Mouse (Mus musculus) right cerebral cortex, adult 2 months (tissue): ENCODE data around the gene Wwox.

Experiments
- DNase-seq, 2 experiments: peaks; one replicate each; pipeline ENCODE4 v3.0.0; 2021 to 2022; ENCODE audit warnings: low spot score in 2 of 2

Gene Wwox

DNA sequence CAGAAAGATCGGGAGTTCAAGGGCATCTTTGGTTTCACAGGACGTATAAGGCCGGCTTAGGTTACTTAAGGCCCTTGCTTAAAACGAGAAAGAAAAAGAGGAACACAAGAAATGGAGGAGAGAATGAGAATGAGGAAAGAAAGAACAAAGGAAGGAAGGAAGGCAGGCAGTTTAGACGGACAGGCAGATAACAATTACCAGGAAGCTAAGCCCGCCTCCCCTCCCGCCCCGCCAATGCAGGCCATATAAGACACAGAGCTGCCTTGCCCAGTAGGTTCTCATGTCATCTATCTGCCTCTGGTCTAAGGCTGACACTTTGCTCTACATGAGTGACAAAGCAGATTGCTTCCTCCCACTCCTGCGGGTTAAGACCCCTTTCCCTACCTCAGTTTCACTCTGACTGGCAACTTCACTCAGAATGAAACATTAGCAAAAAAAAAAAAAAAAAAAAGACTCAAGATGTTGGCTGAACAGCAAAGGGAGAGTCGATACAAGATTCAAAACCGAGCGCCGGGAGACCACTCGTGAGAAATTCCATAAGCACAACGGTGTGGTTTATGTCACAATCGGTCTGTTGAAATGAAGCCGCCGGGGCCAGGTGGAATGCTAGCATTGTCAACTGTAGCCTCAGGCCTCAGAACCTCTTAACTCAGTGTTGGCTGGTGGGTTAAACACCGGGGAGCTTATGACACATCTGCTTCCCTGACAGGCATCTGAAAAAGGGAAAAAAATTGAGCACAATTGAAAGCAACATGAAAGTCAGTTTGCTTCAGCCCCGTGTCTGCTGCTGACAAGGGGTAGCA lies 787.5 kb downstream of the Wwox start:
- no peak for DNase-seq

DNA sequence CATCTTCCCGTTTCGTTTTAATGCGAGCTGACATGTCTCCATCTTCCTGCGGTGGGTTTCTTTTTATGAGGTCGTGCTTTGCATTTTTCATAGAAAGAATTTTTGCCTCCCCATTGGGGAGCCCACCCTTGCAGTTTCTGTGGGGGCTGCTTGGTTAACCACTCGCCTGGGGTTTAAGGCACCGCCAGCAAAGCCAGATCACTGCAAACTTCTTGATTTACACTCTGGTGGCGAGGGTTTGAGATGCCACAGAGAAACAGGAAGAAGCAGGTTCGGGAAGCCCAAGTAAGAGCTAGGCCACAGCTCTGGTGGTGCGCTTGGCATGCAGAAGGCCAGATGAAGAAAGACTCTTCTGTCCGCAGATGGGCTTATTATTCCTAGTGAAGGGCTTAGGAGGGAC lies 789.4 kb downstream of the Wwox start:
- DNase-seq = no peak

DNA sequence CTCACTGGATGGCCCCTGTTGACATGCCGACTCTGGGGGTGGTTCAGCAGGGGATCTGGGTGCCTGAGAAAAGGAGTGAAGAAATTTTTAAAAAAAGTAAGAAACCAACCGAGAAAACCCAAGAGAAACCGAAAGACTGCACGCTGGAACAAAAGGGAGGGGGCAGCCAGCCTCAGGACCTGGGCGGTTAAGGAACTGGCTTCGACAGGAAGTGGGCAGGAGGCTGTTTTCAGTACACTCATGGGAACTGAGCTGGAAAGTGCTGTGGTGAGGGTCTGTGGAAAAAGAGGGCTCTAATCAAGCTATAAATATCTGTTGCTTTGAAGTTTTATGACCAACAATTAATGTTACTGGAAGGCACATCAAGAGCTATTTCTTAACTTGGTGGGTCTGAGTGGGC lies 794.6 kb downstream of the Wwox start:
- DNase-seq = no peak

DNA sequence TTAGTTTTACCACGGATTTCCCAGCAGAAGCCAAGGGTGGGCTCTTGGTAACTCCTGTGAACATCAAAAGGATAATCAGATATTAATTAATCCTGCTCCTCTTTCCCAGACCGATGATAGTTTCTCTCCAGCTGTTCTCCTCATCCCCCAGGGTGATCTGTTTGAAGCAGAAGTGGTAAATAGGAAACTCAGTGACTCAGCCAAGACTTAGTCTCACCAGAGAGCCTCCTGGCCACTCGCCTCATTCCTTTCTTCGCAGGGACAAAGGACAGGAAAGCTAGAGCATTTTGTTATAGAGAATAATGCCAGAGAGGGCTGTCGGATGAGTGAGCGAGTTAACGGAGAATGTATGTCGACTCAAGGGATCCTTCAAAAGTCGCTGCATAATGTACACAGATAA lies 798.1 kb downstream of the Wwox start:
- DNase-seq = no peak

DNA sequence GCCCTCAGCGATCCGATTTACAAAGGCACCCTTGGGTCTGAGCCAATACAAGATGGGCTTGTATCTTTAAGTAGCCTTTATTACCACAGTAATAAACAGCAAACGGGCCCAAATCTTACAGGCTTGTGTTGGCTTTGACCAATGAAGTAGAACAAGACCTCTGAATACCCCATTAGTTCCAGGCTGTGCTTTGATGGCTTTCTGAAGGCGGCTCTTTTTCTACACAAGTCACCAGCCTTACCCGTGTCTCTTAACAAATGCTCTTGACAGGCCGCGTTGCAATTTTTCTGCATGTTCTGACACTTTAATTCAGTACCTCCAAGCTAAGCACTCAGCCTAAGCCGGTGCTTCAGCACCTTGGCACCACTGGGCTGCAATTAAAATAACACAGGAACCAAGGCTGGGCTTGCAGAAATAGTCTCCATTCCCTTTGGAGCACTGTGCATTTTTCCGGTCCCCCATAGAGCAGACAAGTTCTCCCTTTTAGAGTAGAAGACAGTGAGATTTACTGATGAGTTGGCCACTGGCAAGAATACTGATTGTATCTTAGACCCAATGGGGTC lies 804.1 kb downstream of the Wwox start:
- no peak for DNase-seq

DNA sequence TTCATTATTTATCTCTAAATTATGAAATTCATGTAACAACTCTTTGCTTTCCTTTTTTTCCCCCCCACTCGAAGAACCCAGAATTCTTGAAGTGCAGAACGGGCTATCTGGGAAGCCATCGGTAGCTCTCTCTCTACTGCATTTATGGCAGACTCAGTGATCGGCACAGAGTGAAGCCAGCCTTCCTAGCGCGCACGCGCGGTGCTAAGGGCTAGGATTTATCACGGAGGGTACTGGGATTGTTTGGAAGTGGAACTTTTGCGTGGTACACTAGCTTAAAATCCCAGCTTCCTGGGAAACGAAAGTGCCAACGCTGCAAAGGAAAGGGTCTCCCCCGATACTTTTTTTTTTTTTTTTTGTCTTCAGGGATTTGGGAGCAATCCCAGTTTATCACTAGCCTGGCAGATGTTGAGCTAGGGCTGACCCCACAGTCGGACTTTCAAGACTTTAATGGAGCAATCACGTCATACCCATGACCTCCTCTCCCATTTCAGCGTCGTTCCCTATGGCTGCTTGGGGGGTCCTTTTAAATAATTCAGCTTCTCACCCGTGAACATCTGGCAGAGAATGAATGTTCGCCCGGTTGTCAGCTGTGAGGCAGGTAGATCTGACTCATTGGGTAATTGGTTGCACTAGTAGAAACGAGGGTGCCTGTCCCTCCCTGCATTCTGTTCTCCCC lies 810.4 kb downstream of the Wwox start:
- peak; percentile 14 to 25 for DNase-seq

DNA sequence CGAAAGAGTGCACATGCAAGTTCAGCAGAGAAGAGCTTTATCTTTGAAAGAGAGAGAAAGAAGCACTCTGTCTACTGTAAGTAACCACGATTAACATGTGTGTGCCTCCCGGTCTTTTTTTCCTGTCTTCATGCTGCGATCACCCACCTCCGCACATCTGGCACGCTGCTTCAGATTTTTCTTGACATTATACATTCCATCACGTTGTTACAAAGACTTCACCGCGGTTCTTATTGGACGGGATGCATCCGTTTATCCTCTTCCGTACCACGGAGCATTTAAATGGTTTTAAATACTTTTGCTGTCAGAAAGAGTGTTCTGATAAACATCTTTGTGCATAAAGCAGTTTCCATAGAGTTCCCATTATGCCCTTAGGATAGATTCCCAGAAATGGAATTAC lies 816.1 kb downstream of the Wwox start:
- no peak for DNase-seq

DNA sequence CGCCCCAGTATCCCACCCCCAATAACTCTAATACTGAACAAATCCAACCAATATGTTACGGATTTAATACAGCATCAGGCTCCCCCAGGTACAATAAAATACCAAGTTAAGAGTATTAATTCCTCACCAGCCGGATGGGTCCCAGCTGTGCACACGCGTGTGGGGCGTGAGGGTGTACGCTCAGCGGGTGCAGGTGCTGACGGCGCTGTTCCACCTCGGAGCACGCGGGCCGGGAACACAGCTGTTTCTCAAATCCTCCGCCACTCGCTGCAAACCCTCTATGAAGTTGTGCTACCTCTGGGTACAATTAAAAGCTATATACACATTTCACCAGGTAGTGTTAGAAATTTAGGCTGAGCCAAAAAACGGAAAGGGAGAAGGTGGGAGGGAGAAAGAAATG lies 818.0 kb downstream of the Wwox start:
- no peak for DNase-seq

DNA sequence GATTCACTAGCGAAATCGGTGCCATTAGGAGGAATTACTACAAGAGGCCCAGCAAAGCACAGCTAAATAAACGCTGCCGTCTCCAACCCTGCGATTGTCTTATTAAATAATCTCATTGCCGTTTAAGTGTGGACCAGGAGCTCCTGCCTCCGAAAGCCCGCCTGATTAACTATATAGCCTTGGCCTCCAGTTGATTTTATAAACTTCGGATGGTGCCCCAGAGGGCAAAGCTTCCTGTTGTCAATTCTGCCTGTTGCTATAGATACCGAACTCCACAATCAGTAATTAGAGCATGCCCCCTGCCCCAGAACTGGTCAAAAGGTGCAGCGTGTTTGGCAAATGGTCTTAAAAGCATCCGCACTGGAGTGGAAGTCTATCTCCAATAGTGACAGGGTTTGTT lies 820.4 kb downstream of the Wwox start:
- no peak for DNase-seq

DNA sequence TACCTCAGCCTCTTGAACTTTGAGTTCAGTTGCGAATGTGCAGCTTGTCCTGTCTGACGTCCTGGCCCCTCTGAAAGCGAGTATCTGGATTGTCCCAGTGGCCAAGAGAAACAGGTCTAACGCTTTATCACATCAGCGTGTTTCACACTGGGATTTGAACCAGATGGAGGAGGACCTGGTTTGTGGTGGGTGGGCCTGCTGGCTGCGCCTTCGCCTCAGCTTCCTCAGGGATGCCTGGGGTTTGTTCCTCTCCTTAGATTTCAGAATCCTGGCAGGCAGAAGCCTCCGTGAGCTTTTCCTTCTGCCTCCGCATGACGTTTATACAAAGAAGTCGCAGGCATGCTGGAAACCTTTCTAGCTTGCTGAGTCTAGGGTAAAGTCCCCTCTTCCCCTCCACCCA lies 827.7 kb downstream of the Wwox start:
- no peak for DNase-seq

DNA sequence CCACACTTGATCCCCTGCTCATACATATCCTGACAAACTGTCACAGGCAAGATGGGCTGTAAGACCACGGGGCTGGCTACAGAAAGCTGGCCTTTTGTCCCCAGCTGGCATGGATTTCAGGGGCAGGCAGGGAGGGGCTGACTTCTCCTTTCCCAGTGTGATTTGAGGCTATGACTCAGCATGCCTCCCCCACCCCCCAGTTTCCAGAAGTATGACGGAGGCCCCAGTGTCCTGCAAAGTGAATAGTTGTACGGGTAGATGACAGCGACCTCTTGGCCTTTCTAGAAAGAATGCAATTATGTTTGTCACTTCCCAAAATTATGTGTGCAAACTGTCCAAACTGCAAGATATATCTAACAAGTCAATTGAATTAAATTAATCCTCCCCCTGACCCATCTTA lies 830.1 kb downstream of the Wwox start:
- no peak for DNase-seq

DNA sequence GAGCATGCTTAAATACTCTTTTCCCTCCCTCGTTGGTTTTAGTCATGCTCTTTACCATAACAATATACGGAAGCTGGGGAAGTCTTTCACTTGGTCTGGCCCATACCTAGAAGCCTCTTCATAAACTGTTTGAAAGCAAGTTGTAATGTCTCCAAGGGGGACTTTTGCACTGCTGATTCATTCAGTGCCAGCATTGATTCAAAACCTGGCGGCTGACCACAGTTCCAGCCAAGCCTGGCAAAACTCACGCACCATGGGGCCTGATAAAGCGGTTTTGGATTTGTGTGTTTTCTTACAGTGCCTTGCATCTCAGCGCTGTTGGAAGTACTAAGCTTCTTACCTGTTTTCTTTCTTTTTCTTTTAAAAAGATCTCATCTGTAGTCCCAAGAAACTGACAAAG lies 834.5 kb downstream of the Wwox start:
- no peak for DNase-seq

DNA sequence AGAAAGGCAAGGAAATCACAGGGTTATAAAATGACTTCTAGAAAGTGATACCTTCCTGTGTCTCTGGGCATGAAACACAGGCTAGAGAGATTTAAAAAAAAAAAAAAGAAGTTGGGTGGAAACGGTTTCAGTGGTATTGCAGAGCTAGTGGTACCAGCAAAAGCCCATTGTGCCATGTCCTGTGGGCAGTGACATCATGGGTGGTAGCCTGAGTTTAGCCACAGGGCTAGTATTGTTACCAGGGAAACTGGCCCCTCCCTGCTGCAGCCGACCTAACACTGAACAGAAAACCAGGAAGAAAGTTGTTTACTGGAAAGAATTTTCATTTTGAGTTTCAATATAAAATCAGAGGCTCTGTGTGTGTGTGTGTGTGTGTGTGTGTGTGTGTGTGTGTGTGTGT lies 836.8 kb downstream of the Wwox start:
- no peak for DNase-seq

DNA sequence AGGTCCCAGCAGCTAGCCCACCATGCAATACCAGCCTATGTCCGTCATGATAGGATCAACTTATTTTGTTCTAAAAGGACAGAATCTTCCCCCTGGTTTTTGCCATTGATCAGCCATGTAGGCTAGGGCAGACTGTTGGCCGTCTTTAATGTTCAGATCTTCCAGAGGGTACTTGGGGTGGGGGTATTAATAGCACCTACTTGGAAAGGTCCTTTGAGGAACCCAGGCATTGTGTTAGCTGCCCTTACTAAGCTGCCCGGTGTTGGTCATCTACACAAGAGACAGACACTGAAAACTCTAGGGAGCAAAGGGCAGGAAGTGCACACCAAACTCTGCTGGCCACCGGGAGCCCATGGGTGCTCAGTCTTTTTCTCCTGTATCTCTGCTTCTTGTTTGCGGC lies 838.8 kb downstream of the Wwox start:
- DNase-seq = no peak

DNA sequence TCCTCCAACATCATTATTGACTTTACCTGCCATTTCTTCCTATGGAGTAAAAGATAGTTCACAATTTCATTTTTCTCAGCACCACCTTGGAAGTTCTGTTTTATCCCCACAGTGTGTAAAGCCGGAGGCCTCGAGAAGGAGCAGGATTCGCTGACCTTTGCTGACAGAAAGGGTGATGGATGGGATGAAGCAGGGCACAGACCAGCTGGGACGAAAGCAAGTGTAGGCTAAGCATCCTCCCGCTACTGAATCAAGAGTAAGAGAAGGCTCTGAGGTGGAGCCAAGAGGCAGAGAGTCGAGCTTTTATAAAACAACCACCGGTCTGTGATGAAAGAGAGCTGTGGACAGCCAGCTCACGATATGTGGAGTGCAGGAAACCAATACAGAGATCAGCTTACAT lies 850.8 kb downstream of the Wwox start:
- no peak for DNase-seq

DNA sequence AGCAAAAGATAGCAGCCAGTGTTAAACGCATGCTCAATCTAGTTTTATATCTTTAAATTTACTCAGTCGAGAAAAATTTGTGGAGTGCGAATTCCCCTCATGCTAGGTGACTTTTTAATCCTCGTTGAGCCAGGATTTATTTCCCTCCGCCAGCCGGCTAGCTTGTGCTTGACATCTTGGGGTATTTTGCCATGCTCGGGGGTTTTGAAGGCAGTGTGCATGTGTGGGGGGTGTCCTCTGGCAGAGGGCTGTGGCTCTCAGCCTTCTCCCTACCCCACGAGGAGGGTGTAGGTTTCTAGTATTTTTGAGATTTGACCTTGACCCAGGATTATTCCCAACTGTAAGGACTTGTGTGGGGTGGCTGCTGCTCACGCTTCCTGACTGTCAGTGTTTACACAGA lies 857.3 kb downstream of the Wwox start:
- no peak for DNase-seq

DNA sequence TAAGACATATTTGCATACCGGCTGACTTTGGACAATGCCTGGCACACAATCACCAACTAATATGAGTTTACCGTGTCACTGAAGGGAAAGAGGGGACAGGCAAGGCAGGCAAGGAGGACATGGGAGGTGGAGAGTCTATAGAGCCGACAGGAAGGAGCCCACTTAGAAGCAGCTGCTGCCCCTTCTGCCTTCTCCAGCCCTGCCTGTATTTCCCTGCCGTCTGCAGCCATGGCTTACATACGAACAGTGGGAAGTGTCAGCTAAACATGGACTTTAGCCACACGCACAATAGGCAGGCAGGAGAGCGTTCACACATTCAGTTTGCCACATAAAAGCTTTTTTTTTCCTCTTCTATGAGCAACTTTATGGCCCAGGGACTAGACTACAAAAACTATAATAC lies 863.0 kb downstream of the Wwox start:
- no peak for DNase-seq

DNA sequence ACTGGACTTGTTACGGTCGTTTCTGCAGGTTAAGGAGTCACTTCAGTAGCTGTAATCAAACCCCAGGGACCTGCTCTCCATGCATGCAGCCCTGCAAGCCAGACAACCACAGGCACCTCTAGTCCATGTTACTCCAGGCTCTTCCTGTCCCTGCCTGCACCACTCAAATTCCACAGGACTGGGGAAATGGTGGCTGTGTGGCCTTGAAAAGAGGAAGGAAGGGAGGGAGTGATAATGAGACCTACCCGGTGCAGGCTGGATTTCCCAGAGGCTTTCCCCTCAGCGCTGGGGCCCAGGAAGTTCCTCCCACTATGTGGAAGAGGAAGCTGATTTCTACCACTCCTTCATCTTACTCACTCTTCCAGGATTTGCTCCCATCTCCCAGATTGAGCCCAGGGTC lies 868.0 kb downstream of the Wwox start:
- no peak for DNase-seq

DNA sequence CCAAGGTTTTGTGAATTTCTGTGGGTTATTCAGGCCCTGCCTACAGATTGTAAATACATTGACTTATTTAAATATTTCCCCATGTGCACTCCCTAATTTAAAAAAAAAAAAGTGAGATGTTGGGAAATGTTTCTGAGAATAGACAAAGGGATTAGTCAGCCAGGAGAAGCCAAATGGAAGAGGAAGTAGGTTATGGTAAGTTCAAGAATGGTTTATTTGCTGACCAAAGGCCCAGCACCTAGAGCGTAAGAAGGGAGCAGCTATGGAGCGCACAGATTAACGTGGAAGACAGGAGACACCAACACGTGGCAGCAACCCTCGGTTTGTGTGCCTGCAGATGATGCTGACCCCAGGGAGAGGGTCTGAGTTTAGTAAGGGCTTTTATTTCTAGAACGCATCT lies 871.5 kb downstream of the Wwox start:
- no peak for DNase-seq

DNA sequence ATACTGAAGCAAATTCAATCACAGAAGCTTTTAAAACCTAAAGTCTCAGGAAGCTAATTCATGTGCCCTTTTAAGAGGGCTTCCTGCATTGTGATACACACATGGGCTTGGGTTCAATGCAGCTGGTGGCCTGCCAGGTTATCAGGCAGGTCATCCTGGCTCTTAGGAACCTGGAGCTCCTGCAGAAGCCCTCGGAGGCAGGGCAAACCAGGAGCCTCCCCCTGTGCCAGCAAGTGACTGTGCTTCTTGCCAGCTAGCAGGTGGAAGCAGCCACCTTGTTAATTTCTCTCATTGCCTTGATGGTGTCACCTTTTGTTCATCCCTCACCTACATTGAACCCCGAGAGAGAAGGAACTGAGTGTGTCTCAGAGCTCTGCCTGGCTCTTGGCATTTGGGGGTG lies 872.9 kb downstream of the Wwox start:
- DNase-seq = no peak

DNA sequence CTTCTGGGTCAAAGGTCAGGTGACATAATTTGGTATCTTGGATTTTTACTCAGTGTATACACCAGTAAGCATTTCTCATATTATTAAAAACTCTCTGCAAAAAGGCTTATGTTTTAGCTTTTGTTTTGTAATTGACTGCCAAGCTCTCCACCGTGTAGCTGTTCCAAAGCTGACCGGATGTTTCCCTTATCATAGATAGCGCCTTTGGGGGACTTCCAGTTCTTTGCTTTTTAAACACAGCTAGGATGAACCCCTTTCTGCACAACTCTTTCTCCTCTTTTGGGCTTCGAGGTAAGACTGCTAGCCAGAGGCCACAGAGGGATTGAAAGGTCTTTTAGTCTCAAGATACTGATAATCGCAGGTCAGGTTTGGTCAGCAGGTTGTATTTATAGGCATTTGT lies 883.0 kb downstream of the Wwox start:
- no peak for DNase-seq

DNA sequence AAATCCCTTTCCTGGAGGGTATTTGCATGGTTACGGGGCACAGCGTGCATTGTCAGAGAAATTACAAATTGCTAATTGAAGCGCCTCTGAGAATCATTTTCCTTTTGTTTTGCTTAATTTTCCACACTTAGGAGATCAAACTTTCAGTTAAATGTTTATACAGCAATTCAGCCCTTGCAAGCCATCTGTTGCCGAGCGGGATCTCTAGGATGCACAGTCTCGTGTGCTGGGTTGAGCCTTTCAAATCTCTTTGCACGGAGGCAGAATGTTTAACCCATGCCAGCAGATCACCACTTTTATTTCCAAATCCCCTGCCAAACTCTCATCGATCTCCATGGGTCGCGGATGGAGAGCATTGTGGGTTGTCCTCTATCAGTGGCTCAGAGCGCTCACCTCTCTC lies 891.2 kb downstream of the Wwox start:
- DNase-seq = peak; percentile 37 to 43

DNA sequence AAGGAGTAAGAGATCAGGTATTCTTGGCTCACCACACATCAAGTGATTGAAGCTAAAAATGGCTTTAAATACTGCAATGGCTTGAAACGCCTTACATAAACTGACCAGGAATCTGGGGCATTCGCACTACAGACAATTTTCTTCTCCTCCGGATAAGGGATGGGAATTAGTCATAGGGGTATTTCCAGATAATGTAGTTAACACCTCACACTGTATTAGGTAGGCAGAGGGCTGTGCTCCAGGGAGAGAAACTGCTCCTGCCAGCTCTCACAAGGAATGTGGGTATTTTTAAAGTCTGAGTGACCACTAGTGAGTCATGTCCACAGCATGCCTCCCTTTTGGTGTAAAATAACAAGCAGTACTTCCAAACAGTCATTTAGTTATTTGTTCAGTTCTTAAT lies 894.5 kb downstream of the Wwox start:
- DNase-seq = peak; percentile 20 to 36
